Mouse (Mus musculus) liver, postnatal 0 days (tissue): ENCODE results near the gene Sdhaf3. TPM values are rescaled to one million over a fixed set of nuclear protein-coding genes. Genes with fewer than 3 reads are reported as not detected.

Source experiments
- ATAC-seq: fragments of 200-750 bp; cut with Nextera tagmentation; 2 replicates; pipeline ENCODE4 v1.8.0; 2017; ENCODE audit warnings: mild to moderate bottlenecking, moderate library complexity
- DNase-seq: peaks from one replicate; pipeline ENCODE4 v3.0.0-alpha.2; 2016
- H3K27ac ChIP-seq: fragments of 300-500 bp; sonication (generic); 2 replicates; pipeline ENCODE4 v1.5.1; 2014; ENCODE audit warnings: antibody characterized with exemption, moderate library complexity, mild to moderate bottlenecking, low read depth
- H3K27me3 ChIP-seq: fragments of 300-500 bp; sonication (generic); 2 replicates; pipeline ENCODE4 v1.6.1; 2014; ENCODE audit warnings: low read length, control low read depth, mixed read lengths; ENCODE audit not compliant: insufficient read depth
- H3K36me3 ChIP-seq: fragments of 300-500 bp; sonication (generic); replicated peaks from 2 replicates; pipeline ENCODE4 v1.6.1; 2014; ENCODE audit warnings: mild to moderate bottlenecking, control low read depth, low read length, moderate library complexity, mixed read lengths; ENCODE audit not compliant: insufficient read depth
- H3K4me1 ChIP-seq: fragments of 300-500 bp; sonication (generic); 2 replicates; pipeline ENCODE4 v1.6.1; 2014; ENCODE audit warnings: antibody characterized with exemption, mild to moderate bottlenecking, control low read depth; ENCODE audit not compliant: insufficient read depth
- H3K4me2 ChIP-seq: fragments of 300-500 bp; sonication (generic); 2 replicates; pipeline ENCODE4 v1.6.1; 2014; ENCODE audit warnings: low read depth, mild to moderate bottlenecking, low read length, moderate library complexity, mixed read lengths
- H3K4me3 ChIP-seq: fragments of 300-500 bp; sonication (generic); 2 replicates; pipeline ENCODE4 v1.5.1; 2014; ENCODE audit warnings: low read depth, low read length
- H3K9ac ChIP-seq: fragments of 300-500 bp; sonication (generic); replicated peaks from 2 replicates; pipeline ENCODE4 v1.6.1; 2014; ENCODE audit warnings: mild to moderate bottlenecking, moderate library complexity
- H3K9me3 ChIP-seq: fragments of 300-500 bp; sonication (generic); 2 replicates; pipeline ENCODE4 v1.6.1; 2016; ENCODE audit warnings: mild to moderate bottlenecking, control low read depth, low read length, mixed read lengths
- CTCF ChIP-seq: sonication (generic); IDR thresholded peaks from 2 replicates; pipeline ENCODE4 v1.5.1; 2016; ENCODE audit warnings: antibody characterized with exemption, low read depth
- EP300 ChIP-seq: IDR thresholded peaks from 2 replicates; pipeline ENCODE4 v1.6.1; 2016; ENCODE audit warnings: antibody characterized with exemption, low read depth, mild to moderate bottlenecking
- WGBS: fragments of 180-500 bp; shearing (Covaris S2); extraction: QIAGEN DNeasy Blood & Tissue Kit; methylation state at CpG from one replicate; pipeline ENCODE4 v1.1.7; 2014; ENCODE audit not compliant: insufficient replicate concordance; 5-methylcytosine and 5-hydroxymethylcytosine counted together
- polyA plus RNA-seq: library from polyadenylated mRNA; unstranded; fragments of >200 nt; fragmentation: Nextera tagmentation; extraction: Ambion mirVana; gene quantifications from 2 replicates; pipeline ENCODE4 v1.2.1, GENCODE M21; 2015

Gene Sdhaf3
- polyA plus RNA-seq, 1 experiment from 2014 or later: 2.8 TPM

DNA sequence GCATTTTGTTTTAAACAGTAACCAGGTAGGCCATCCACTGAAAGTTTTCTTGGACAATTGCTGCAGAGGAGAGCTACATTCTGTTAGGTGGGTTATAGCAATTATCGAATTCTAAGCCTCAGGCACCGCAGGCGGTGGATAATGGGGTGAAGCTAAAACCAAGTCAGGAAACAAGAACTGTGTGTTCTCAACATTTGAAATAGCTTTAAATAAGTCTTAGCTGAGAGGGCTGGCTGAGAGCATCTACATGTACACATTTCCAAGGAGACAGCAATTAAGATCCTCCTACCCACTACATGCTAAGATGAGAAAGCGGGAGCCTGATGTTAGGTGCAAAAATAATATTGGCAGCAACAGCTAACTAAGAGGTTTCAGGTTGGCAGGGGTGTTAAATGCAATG, 127.9 kb downstream of the Sdhaf3 start:
- no peaks in the 10 kb centered on the region for H3K9me3 ChIP-seq
- H3K4me2 ChIP-seq: no peak overlapping the region
- TF ChIP-seq EP300 (no peak), CTCF (no peak)
- H3K27me3 ChIP-seq: no peaks in the 10 kb centered on the region
- H3K27ac ChIP-seq: no peak overlapping the region
- no peak overlapping the region for H3K4me3 ChIP-seq
- H3K9ac ChIP-seq: no peak overlapping the region
- ATAC-seq (no peak), DNase-seq (no peak)
- 91% methylated on average over 4 of the region's 4 CpGs for WGBS
- H3K4me1 ChIP-seq: no peaks in the 10 kb centered on the region
- H3K36me3 ChIP-seq: no peaks in the 10 kb centered on the region

DNA sequence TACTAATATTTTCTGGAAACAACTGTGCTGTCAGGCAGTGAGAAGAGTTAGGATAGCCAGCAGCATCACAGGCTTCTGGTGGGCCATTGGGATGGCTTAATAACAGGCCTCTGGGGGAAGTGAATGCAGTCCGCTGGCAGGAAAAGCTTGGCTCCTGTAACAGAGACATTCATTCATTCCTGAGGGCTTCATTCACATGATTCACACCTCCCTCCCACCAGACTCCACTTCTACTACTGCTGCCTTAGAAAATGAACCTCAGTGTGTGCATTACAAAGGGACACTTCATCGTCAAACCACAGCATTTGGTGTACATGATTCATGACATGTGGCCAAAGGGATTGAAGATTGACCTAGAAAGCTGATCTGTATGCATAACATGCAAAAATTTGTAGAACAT, 128.6 kb downstream of the Sdhaf3 start:
- no peaks in the 10 kb centered on the region for H3K27me3 ChIP-seq
- WGBS: 70% methylated on average over 2 of the region's 2 CpGs
- TF ChIP-seq CTCF: no peak
- no peak for TF ChIP-seq EP300
- no peak for DNase-seq
- H3K4me1 ChIP-seq: no peaks in the 10 kb centered on the region
- H3K4me3 ChIP-seq: no peak overlapping the region
- no peak overlapping the region for H3K4me2 ChIP-seq
- no peaks in the 10 kb centered on the region for H3K36me3 ChIP-seq
- no peak overlapping the region for H3K27ac ChIP-seq
- H3K9ac ChIP-seq: no peak overlapping the region
- no peak for ATAC-seq
- H3K9me3 ChIP-seq: no peaks in the 10 kb centered on the region

DNA sequence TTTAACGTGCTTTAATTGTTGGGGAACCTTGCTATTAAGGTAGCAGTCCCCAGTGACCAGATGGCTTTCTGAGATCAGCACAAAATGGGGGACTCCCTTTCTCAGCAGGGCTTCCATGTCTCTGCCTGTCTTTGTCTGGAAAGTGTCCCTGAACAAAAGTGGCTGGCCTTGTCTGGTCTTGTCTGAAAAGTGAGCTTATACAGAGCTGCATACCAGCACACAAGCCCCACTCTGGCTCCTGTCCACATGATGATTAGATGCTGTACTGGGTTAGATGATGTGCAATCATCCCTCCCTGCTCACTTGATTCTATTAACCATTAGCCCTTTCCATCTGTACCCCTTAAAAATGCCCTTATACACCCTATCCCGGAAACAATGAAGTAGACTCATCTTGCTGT, 129.7 kb downstream of the Sdhaf3 start:
- ATAC-seq: no peak
- no peak overlapping the region for H3K9ac ChIP-seq
- no peak overlapping the region for H3K4me3 ChIP-seq
- DNase-seq: no peak
- no peaks in the 10 kb centered on the region for H3K9me3 ChIP-seq
- WGBS: 73% methylated on average over 2 of the region's 2 CpGs
- no peak for TF ChIP-seq CTCF
- no peak for TF ChIP-seq EP300
- H3K4me1 ChIP-seq: no peaks in the 10 kb centered on the region
- no peak overlapping the region for H3K27ac ChIP-seq
- H3K36me3 ChIP-seq: no peaks in the 10 kb centered on the region
- no peaks in the 10 kb centered on the region for H3K27me3 ChIP-seq
- no peak overlapping the region for H3K4me2 ChIP-seq

DNA sequence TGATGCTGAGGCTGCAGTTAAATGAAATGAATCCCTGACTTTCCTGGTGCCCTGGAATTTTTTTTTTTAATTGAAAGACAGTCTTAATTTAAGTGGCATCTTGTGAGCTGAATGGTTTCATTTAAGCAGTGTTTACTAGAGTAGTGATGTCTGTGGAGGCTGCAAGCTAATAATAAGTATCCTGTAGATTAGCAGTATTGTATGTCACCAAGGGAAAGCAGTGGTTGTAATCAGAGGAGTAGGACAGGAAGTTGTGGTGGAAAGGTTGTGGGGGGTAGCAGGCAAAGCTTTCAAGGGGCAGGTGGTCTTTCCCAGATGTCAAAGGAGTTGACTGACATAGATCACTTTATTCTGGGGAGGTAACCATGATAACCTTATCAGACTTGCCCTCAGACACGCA, 136.3 kb downstream of the Sdhaf3 start:
- Histone ChIP-seq H3K4me3 (no peak overlapping the region), H3K36me3 (no peaks in the 10 kb centered on the region), H3K27ac (no peak overlapping the region), H3K4me2 (no peak overlapping the region), H3K4me1 (no peaks in the 10 kb centered on the region), H3K9ac (no peak overlapping the region), H3K27me3 (no peaks in the 10 kb centered on the region), H3K9me3 (no peaks in the 10 kb centered on the region)
- TF ChIP-seq EP300 (no peak), CTCF (no peak)
- ATAC-seq: no peak
- no peak for DNase-seq
- 59% methylated on average over 1 of the region's 1 CpGs for WGBS

Other genes starting within 250 kb of the Sdhaf3 start
- gene Dlx6, start 92.7 kb upstream of the Sdhaf3 start, polyA plus RNA-seq: not detected in 2 replicates
- not detected in 2 replicates for gene Dlx5, start 73.9 kb upstream of the Sdhaf3 start, polyA plus RNA-seq